In the genomic region with DNA sequence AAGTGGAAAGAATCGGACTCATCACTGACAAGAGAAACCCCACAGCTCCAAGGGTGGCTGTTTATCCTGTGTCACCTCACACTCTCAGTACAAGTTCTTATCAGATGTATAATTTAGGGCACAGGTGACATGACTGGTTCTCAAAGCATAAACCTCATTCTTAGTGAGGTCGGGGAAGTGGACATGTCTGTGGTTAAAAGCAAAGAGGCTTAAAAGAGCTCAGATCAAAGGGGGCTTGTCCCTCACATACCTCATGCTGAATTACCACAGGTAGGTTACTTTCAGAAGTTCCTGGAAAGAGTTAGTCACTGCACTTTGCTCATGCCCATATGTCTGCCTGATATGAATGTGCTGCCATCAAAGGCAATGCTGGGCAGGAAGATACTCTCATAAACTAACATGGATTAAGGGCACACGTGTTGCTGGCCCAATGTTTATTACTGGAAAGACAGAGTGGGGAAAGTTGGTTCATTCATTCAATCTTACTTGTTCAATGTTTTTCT, we compare ENCODE assay signal across 36 mouse cellular contexts. TPM values are rescaled to one million over a fixed set of nuclear protein-coding genes. Genes with fewer than 3 reads are reported as not detected.
DNase-seq lines count a peak whose midpoint lies in the region; ATAC-seq and TF ChIP-seq lines count a peak whose summit lies in the region.
"Had no signal": no experiment of that assay in that cellular context is flagged by ENCODE, and none has a peak within 500 bp of the region (broad histone marks: within the 10 kb centered on the region; RNA-seq: fewer than 3 reads in every experiment).

No protein-coding gene starts in this region.

- in situ Hi-C loops in CH12.LX (cut with MboI; ENCODE audit: low pct_ligation_motif_present, low pct_unique_long_range_greater_than_20kb, low sequenced_read_pairs) = no loop called here

- no peak for TF ChIP-seq POLR2A in CH12.LX (IDR thresholded peaks at IDR 0.05; ENCODE audit: low read depth, low read length)

- no peak overlapping the region for H3K4me3 ChIP-seq in CH12.LX (replicated peaks in 1 of 3; ENCODE audit: low read depth in 2 of 3, low read length in 2 of 3, poor library complexity in 1 of 3)
- H3K4me3 ChIP-seq: embryonic facial prominence, embryonic 10.5 days; embryonic facial prominence, embryonic 13.5 days; erythroblast, embryonic 14.5 days; forebrain, embryonic 12.5 days; forebrain, embryonic 15.5 days; heart, adult 2 months; heart, embryonic 10.5 days; heart, embryonic 13.5 days; intestine, embryonic 15.5 days had no signal

- H3K27me3 ChIP-seq in CH12.LX (replicated peaks) = no peaks in the 10 kb centered on the region
- H3K27me3 ChIP-seq: embryonic facial prominence, embryonic 13.5 days; forebrain, embryonic 12.5 days; forebrain, embryonic 15.5 days; intestine, embryonic 15.5 days; Patski had no signal

- no peak for TF ChIP-seq CTCF in CH12.LX (conservative IDR thresholded peaks at IDR 0.05 in 1 of 2, IDR thresholded peaks at IDR 0.05 in 1 of 2; ENCODE audit: low read depth in 2 of 2, low read length in 2 of 2)

- dilution Hi-C loops in CH12.LX (cut with MboI; ENCODE audit: extremely low pct_ligation_motif_present, extremely low pct_unique_long_range_greater_than_20kb, low sequenced_read_pairs) = no loop called here

- no peak for TF ChIP-seq RAD21 in CH12.LX (IDR thresholded peaks at IDR 0.05; ENCODE audit: low read depth, low read length)

- no peak overlapping the region for H3K27ac ChIP-seq in CH12.LX (ENCODE audit: insufficient read depth, low read depth)
- H3K27ac ChIP-seq: embryonic facial prominence, embryonic 10.5 days; embryonic facial prominence, embryonic 13.5 days; forebrain, embryonic 12.5 days; forebrain, embryonic 15.5 days; heart, adult 2 months; heart, embryonic 10.5 days; heart, embryonic 13.5 days; hindbrain, embryonic 14.5 days; hindbrain, postnatal 0 days; intestine, embryonic 15.5 days had no signal

- ATAC-seq in inflammation-experienced regulatory T-cells, adult 6 months = peak; percentile 54
- ATAC-seq: forebrain, embryonic 15.5 days; hindbrain, postnatal 0 days; intestine, embryonic 15.5 days; Patski had no signal

- no peaks in the 10 kb centered on the region for H3K36me3 ChIP-seq in CH12.LX (replicated peaks in 1 of 2; ENCODE audit: control insufficient read depth in 1 of 2, insufficient read depth in 1 of 2, low read length in 1 of 2)
- H3K36me3 ChIP-seq: embryonic facial prominence, embryonic 10.5 days; embryonic facial prominence, embryonic 13.5 days; forebrain, embryonic 12.5 days; forebrain, embryonic 15.5 days; G1E; heart, embryonic 10.5 days; heart, embryonic 13.5 days; intestine, embryonic 15.5 days had no signal

- no peaks in the 10 kb centered on the region for H3K9me3 ChIP-seq in CH12.LX (replicated peaks; ENCODE audit: low read length)
- H3K9me3 ChIP-seq: embryonic facial prominence, embryonic 10.5 days; embryonic facial prominence, embryonic 13.5 days; forebrain, embryonic 12.5 days; forebrain, embryonic 15.5 days; G1E; heart, embryonic 10.5 days; heart, embryonic 13.5 days; intestine, embryonic 15.5 days had no signal

- H3K4me1 ChIP-seq in CH12.LX (ENCODE audit: control insufficient read depth in 1 of 2, insufficient read depth in 2 of 2) = peaks cover 3 to 13% of the 10 kb centered on the region in 2 experiments; a peak in 2 of 4 replicates
- H3K4me1 ChIP-seq: embryonic facial prominence, embryonic 13.5 days; forebrain, embryonic 12.5 days; forebrain, embryonic 15.5 days; heart, embryonic 10.5 days; heart, embryonic 13.5 days; intestine, embryonic 15.5 days had no signal

- intact Hi-C loops in left cerebral cortex, postnatal 25 days (cut with DNase I) = no loop called here
- intact Hi-C loops in left cerebral cortex, postnatal 36 days (cut with DNase I) = no loop called here

- peak; percentile 72 for DNase-seq in CD4-positive helper T cell, adult 2 months (ENCODE audit: low read depth, low spot score)
- peak; percentile 59 for DNase-seq in CH12.LX (ENCODE audit: extremely low read depth)
- DNase-seq in adrenal gland, adult 8-10 months = no peak
- DNase-seq in left cerebral cortex, postnatal 25 days (ENCODE audit: low spot score in 2 of 2) = no peak
- no peak for DNase-seq in left cerebral cortex, postnatal 36 days (ENCODE audit: low spot score in 2 of 2)
- DNase-seq: adrenal gland, adult 2 months; adrenal gland, postnatal 25 days; cerebellum, adult 11-12 months; cerebellum, adult 8-10 months; cerebellum, postnatal 10 days; cerebellum, postnatal 36 days; embryo, embryonic 11 days; gastrocnemius, postnatal 10 days; gastrocnemius, postnatal 36 days; heart, adult 2 months; heart, postnatal 14 days; heart, postnatal 4 days had no signal

- TF ChIP-seq EP300 in CH12.LX (IDR thresholded peaks at IDR 0.05; ENCODE audit: low read length) = peak; percentile 67

- H3K4me2 ChIP-seq in CH12.LX (ENCODE audit: insufficient read depth, low read depth, poor library complexity, severe bottlenecking) = no peak overlapping the region
- H3K4me2 ChIP-seq: embryonic facial prominence, embryonic 13.5 days; forebrain, embryonic 12.5 days; forebrain, embryonic 15.5 days; heart, embryonic 13.5 days; hindbrain, embryonic 14.5 days; intestine, embryonic 15.5 days had no signal

- H3K9ac ChIP-seq in CH12.LX (ENCODE audit: insufficient read depth, low read depth) = no peak overlapping the region
- H3K9ac ChIP-seq: embryonic facial prominence, embryonic 13.5 days; forebrain, embryonic 12.5 days; forebrain, embryonic 15.5 days; heart, embryonic 13.5 days; hindbrain, embryonic 14.5 days; intestine, embryonic 15.5 days had no signal

- H3K79me2 ChIP-seq in CH12.LX (replicated peaks; ENCODE audit: control insufficient read depth, extremely low read depth, insufficient read depth, poor library complexity, severe bottlenecking) = no peaks in the 10 kb centered on the region

TF ChIP-seq in CH12.LX, 34 proteins besides CTCF, POLR2A, EP300 and RAD21:
- TF ChIP-seq TCF12 (IDR thresholded peaks at IDR 0.05; ENCODE audit: low read depth, low read length) (no peak), JUND (conservative IDR thresholded peaks at IDR 0.05; ENCODE audit: low read depth, low read length) (peak; percentile 66), USF2 (conservative IDR thresholded peaks at IDR 0.05; ENCODE audit: low read depth, low read length) (no peak), JUN (IDR thresholded peaks at IDR 0.05; ENCODE audit: insufficient read depth, low read depth, low read length) (peak; percentile 53; the same call in 1 of the 2 replicates), MXI1 (IDR thresholded peaks at IDR 0.05; ENCODE audit: low read depth, low read length) (no peak), MEF2A (IDR thresholded peaks at IDR 0.05; ENCODE audit: borderline replicate concordance, low read depth, low read length) (no peak), CHD1 (IDR thresholded peaks at IDR 0.05; ENCODE audit: low read depth, low read length) (no peak), MAZ (IDR thresholded peaks at IDR 0.05; ENCODE audit: low read depth, low read length) (no peak), ZKSCAN1 (IDR thresholded peaks at IDR 0.05; ENCODE audit: borderline replicate concordance, low read depth, low read length) (no peak), IRF4 (IDR thresholded peaks at IDR 0.05; ENCODE audit: low read depth, low read length) (peak; percentile 43), BHLHE40 (IDR thresholded peaks at IDR 0.05; ENCODE audit: low read depth, low read length) (peak; percentile 38; the same call in 1 of the 2 replicates), ETS1 (conservative IDR thresholded peaks at IDR 0.05; ENCODE audit: low read depth, low read length) (peak; percentile 44; the same call in 1 of the 2 replicates), POLR2AphosphoS2 (IDR thresholded peaks at IDR 0.05; ENCODE audit: low read depth, low read length) (no peak), SMC3 (IDR thresholded peaks at IDR 0.05; ENCODE audit: low read depth, low read length) (no peak), MYC (IDR thresholded peaks at IDR 0.05; ENCODE audit: low read depth, low read length) (no peak), RCOR1 (conservative IDR thresholded peaks at IDR 0.05; ENCODE audit: low read depth, low read length) (no peak)

RNA-seq across cellular contexts. Expression of a gene that starts 9.8 kb away (rescaled TPM):
- total RNA-seq in CH12.LX (2012; rRNA removed) = 0.13 TPM in 1 of 2 replicates, not detected in the other
- 0.39 TPM in 1 of 2 replicates, not detected in the other for total RNA-seq in CH12.LX (2014; rRNA removed)
- not detected in 2 replicates for polyA plus RNA-seq in CH12.LX (2012; ENCODE audit: insufficient read length, low read depth)
- polyA plus RNA-seq in inflammation-experienced regulatory T-cells, adult 6 months (2017; shearing (Covaris generic)) = under 1 TPM in 1 of 3 experiments, not detected in 2; 0.30 TPM
- total RNA-seq in adrenal gland, adult 8-10 months (2022) = not detected
- total RNA-seq in left cerebral cortex, postnatal 25 days (2021) = not detected
- not detected for total RNA-seq in left cerebral cortex, postnatal 36 days (2021)
- total RNA-seq: adrenal gland, adult 2 months; adrenal gland, postnatal 25 days; G1E; gastrocnemius, adult 18-20 months; gastrocnemius, postnatal 10 days; gastrocnemius, postnatal 36 days; granulocyte monocyte progenitor cell, adult 5-6 weeks; heart, adult 2 months; heart, postnatal 14 days; heart, postnatal 4 days; hindbrain, postnatal 0 days had no signal
- polyA plus RNA-seq: adrenal gland, adult 2 months; brain, embryonic 14.5 days; cortical plate, adult 2 months; embryonic facial prominence, embryonic 10.5 days; embryonic facial prominence, embryonic 13.5 days; erythroblast, embryonic 14.5 days; forebrain, embryonic 12.5 days; forebrain, embryonic 15.5 days; G1E; heart, adult 2 months; heart, embryonic 10.5 days; heart, embryonic 13.5 days; heart, embryonic 16.5 days; hindbrain, embryonic 11.5 days; hindbrain, embryonic 14.5 days; hindbrain, postnatal 0 days; intestine, embryonic 15.5 days; Patski had no signal

RNA-seq across cellular contexts. Expression of a gene that starts 49.9 kb away (rescaled TPM):
- total RNA-seq in CH12.LX (2012; rRNA removed) (0.25 TPM in 1 of 2 replicates, not detected in the other), CH12.LX (2014; rRNA removed) (0.74 and 1.3 TPM in 2 replicates)
- polyA plus RNA-seq in CH12.LX (2012; ENCODE audit: insufficient read length, low read depth) = 0.44 and 0.63 TPM in 2 replicates
- polyA plus RNA-seq in inflammation-experienced regulatory T-cells, adult 6 months (2017; shearing (Covaris generic)) = 1 to 10 TPM in 1 of 3 experiments, under 1 TPM in 1, not detected in 1; 0.80 to 1.2 TPM
- not detected for total RNA-seq in adrenal gland, adult 8-10 months (2022)
- total RNA-seq in left cerebral cortex, postnatal 25 days (2021) = not detected
- total RNA-seq in left cerebral cortex, postnatal 36 days (2021) = under 1 TPM in 1 of 2 experiments, not detected in 1; 0.43 TPM
- total RNA-seq: adrenal gland, adult 2 months; adrenal gland, postnatal 25 days; gastrocnemius, adult 18-20 months; gastrocnemius, postnatal 36 days; granulocyte monocyte progenitor cell, adult 5-6 weeks; heart, adult 2 months; heart, postnatal 14 days; hindbrain, postnatal 0 days had no signal
- polyA plus RNA-seq: adrenal gland, adult 2 months; cortical plate, adult 2 months; embryonic facial prominence, embryonic 13.5 days; erythroblast, embryonic 14.5 days; forebrain, embryonic 15.5 days; G1E; heart, adult 2 months; heart, embryonic 10.5 days; heart, embryonic 13.5 days; hindbrain, embryonic 11.5 days; hindbrain, embryonic 14.5 days; intestine, embryonic 15.5 days; Patski had no signal

Comparison
In these comparisons a context has a peak if more than half of its experiments do, and no peak if none do; other contexts are left out.
1. DNase-seq: peak in CD4-positive helper T cell, adult 2 months (single experiment) and CH12.LX (single experiment); none in adrenal gland, adult 8-10 months (single experiment), left cerebral cortex, postnatal 25 days (0 of 2) and left cerebral cortex, postnatal 36 days (0 of 2).